Mouse (Mus musculus) heart, embryonic 13.5 days (tissue): ENCODE measurements around the gene Pth1r. TPM values are rescaled to one million over a fixed set of nuclear protein-coding genes. Genes with fewer than 3 reads are reported as not detected.

Experiments
- ATAC-seq: fragments of 200-750 bp; cut with Nextera tagmentation; 2 replicates; pipeline ENCODE4 v1.8.0; 2017; ENCODE audit warnings: moderate TSS enrichment; ENCODE audit not compliant: insufficient number of reproducible peaks, low FRiP score, low TSS enrichment; ENCODE audit errors: extremely low read depth
- H3K27ac ChIP-seq: fragments of 300-500 bp; sonication (generic); replicated peaks from 2 replicates; pipeline ENCODE4 v1.5.1; 2015; ENCODE audit warnings: moderate library complexity, mild to moderate bottlenecking, inconsistent platforms
- H3K27me3 ChIP-seq: fragments of 300-500 bp; sonication (generic); replicated peaks from 2 replicates; pipeline ENCODE4 v1.6.1; 2015; ENCODE audit warnings: mild to moderate bottlenecking, inconsistent platforms
- H3K36me3 ChIP-seq: fragments of 300-500 bp; sonication (generic); 2 replicates; pipeline ENCODE4 v1.6.1; 2015; ENCODE audit warnings: mild to moderate bottlenecking, inconsistent platforms
- H3K4me1 ChIP-seq: fragments of 300-500 bp; sonication (generic); 2 replicates; pipeline ENCODE4 v1.6.1; 2015; ENCODE audit warnings: inconsistent platforms
- H3K4me2 ChIP-seq: fragments of 300-500 bp; sonication (generic); 2 replicates; pipeline ENCODE4 v1.6.1; 2015; ENCODE audit warnings: inconsistent platforms, mild to moderate bottlenecking, moderate library complexity
- H3K4me3 ChIP-seq: fragments of 300-500 bp; sonication (generic); 2 replicates; pipeline ENCODE4 v1.5.1; 2015; ENCODE audit warnings: moderate library complexity, mild to moderate bottlenecking, inconsistent platforms
- H3K9ac ChIP-seq: fragments of 300-500 bp; sonication (generic); 2 replicates; pipeline ENCODE4 v1.6.1; 2015; ENCODE audit warnings: inconsistent platforms, mild to moderate bottlenecking, moderate library complexity
- H3K9me3 ChIP-seq: fragments of 300-500 bp; sonication (generic); 2 replicates; pipeline ENCODE4 v1.6.1; 2016; ENCODE audit warnings: inconsistent platforms
- WGBS: fragments of 180-500 bp; shearing (Covaris S2); methylation state at CpG from one replicate; pipeline ENCODE4 v1.1.7; 2015; ENCODE audit warnings: mixed read lengths; 5-methylcytosine and 5-hydroxymethylcytosine counted together
- polyA plus RNA-seq: library from polyadenylated mRNA; unstranded; fragments of >200 nt; fragmentation: Nextera tagmentation; extraction: Ambion mirVana; gene quantifications from 2 replicates; pipeline ENCODE4 v1.2.1, GENCODE M21; 2015

Pth1r gene
- polyA plus RNA-seq, 1 experiment from 2014 or later = 31.2 TPM

DNA sequence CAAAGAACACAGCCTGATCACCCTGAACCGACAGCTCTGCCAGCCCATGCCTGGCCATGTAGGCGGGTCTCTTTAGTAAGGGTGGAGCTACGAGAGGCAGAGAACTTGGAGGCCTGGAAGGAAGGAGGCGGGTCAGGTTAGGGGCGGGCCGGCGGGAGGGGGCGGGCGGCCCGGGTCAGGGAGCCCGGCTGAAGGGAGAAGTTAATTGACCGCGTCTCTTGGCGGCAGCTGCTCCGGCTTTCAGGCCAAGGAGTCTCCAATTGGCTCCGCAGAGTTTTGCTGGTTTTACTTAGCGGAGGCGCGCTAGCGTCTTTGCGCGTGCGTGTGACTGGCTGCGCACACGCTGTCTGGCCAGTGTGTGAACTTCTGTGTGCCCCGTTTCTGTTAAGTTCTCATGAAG, 14.3 kb downstream of the Pth1r start:
- Histone ChIP-seq H3K9me3 (no peaks in the 10 kb centered on the region), H3K36me3 (peaks cover 21% of the 10 kb centered on the region), H3K4me3 (peak overlapping the region; percentile 54), H3K4me1 (peaks cover 73% of the 10 kb centered on the region), H3K9ac (peak overlapping the region; percentile 72), H3K27ac (peak overlapping the region; percentile 33), H3K4me2 (peak overlapping the region; percentile 72), H3K27me3 (peaks cover 11% of the 10 kb centered on the region)
- under 1% methylated on average over 26 of the region's 26 CpGs for WGBS
- ATAC-seq = peak; percentile 72; the same call in 1 of the 2 replicates

- peak overlapping the region; percentile 33; the same call in 1 of the 2 replicates for H3K27ac ChIP-seq
- no peak overlapping the region; the same call in 1 of the 2 replicates for H3K4me3 ChIP-seq
- peak overlapping the region; percentile 72; the same call in 1 of the 2 replicates for H3K9ac ChIP-seq
- H3K4me1 ChIP-seq = peaks cover 70% of the 10 kb centered on the region
- no peak for ATAC-seq
- H3K27me3 ChIP-seq = peaks cover 19% of the 10 kb centered on the region
- peaks cover 28% of the 10 kb centered on the region for H3K36me3 ChIP-seq
- no peaks in the 10 kb centered on the region for H3K9me3 ChIP-seq
- peak overlapping the region; percentile 72 for H3K4me2 ChIP-seq
- WGBS = 33% methylated on average over 4 of the region's 4 CpGs
Observed at GRCm38 (mm10) chr9:110731859-110732258, 15.1 kb downstream of the Pth1r start.

DNA sequence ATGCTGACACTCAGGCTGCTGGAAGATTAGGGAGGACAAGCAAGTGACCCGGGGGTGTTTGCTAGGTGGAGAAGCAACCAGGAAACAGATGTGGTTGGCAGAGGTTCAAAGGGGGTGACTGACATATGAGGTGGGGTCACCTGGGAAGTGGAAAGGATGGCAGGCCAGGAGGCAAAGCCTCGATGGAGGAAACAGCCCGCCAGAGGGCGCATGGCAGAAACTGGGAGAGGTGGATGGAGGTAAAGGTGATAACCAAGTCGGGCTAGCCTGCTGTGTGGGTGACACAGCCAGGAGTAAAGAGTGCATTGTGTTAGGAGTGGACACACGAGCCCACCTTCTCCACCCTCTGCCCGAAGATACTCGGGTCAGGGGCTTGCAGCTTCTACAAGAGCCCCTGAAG, 17.1 kb downstream of the Pth1r start:
- Histone ChIP-seq H3K4me1 (peaks cover 66% of the 10 kb centered on the region), H3K4me2 (no peak overlapping the region), H3K27me3 (peaks cover 16% of the 10 kb centered on the region), H3K4me3 (no peak overlapping the region), H3K36me3 (peaks cover 45% of the 10 kb centered on the region), H3K9me3 (no peaks in the 10 kb centered on the region), H3K9ac (no peak overlapping the region), H3K27ac (no peak overlapping the region)
- 25% methylated on average over 8 of the region's 8 CpGs for WGBS
- no peak for ATAC-seq

GRCm38 (mm10) chr9:110726867-110727266, 20.1 kb downstream of the Pth1r start:
- no peak for ATAC-seq
- peaks cover 38% of the 10 kb centered on the region for H3K4me1 ChIP-seq
- H3K9ac ChIP-seq = no peak overlapping the region
- 52% methylated on average over 30 of the region's 33 CpGs for WGBS
- no peak overlapping the region for H3K27ac ChIP-seq
- H3K4me2 ChIP-seq = no peak overlapping the region
- H3K9me3 ChIP-seq = no peaks in the 10 kb centered on the region
- peaks cover 16% of the 10 kb centered on the region for H3K27me3 ChIP-seq
- H3K4me3 ChIP-seq = no peak overlapping the region
- H3K36me3 ChIP-seq = peaks cover 73% of the 10 kb centered on the region

- no peaks in the 10 kb centered on the region for H3K9me3 ChIP-seq
- H3K4me2 ChIP-seq = no peak overlapping the region
- peaks cover 83% of the 10 kb centered on the region for H3K36me3 ChIP-seq
- 0 out of 2 replicates have a peak overlapping the region, but pooled peaks have one; percentile 5 for H3K27ac ChIP-seq
- ATAC-seq = no peak
- H3K27me3 ChIP-seq = peaks cover 16% of the 10 kb centered on the region
- no peak overlapping the region for H3K4me3 ChIP-seq
- H3K4me1 ChIP-seq = peaks cover 27% of the 10 kb centered on the region
- H3K9ac ChIP-seq = peak overlapping the region; percentile 45; the same call in 1 of the 2 replicates
- WGBS = 26% methylated on average over 9 of the region's 9 CpGs
Observed at GRCm38 (mm10) chr9:110725721-110726135, 21.2 kb downstream of the Pth1r start.

DNA sequence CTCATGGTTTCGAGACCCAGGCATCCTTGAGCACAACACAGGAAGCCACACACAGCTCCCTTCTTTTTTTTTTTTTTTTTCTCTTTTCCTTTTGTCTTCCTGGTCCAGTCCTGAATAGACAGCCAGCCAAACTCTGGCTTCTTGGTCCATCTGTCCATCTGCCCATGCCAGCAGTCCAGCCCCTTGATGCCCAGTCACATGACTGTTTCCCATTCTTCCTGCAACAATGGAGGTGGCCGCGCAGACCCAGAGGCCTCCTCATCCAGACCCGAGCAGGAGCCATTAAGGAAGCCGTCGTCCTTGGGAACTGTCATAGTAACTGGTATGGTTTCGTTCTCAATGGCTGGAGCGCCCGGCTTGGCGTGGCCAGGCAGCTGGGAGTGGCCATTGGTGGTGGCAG, 24.9 kb downstream of the Pth1r start:
- no peaks in the 10 kb centered on the region for H3K9me3 ChIP-seq
- no peak for ATAC-seq
- H3K27me3 ChIP-seq = peaks cover 4% of the 10 kb centered on the region; the same call in 1 of the 2 replicates
- 89% methylated on average over 10 of the region's 10 CpGs for WGBS
- H3K4me3 ChIP-seq = no peak overlapping the region
- H3K27ac ChIP-seq = no peak overlapping the region
- peaks cover 22% of the 10 kb centered on the region for H3K4me1 ChIP-seq
- no peak overlapping the region for H3K4me2 ChIP-seq
- peaks cover 56% of the 10 kb centered on the region for H3K36me3 ChIP-seq
- no peak overlapping the region for H3K9ac ChIP-seq

DNA sequence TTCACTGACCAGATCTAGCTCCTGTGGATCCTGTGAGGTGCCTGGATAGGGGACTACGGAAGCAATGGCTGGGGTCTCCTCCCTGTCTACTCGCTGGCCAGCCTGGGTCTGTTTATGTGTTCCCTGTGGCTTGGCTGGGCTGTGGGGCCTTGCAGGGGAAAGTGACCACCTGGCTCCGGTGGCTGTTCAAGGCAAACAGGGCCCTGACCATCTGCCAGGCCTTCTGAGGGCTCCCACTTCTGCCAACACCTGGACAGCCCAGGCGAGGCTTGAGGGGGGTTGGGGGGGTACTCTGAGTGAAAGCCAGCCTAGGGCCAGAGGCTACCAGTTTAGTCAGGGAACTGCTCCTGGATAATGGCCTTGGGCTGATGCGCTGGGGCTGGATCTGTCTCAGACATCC, 27.0 kb downstream of the Pth1r start:
- WGBS = 64% methylated on average over 5 of the region's 5 CpGs
- Histone ChIP-seq H3K4me2 (no peak overlapping the region), H3K4me1 (peaks cover 4% of the 10 kb centered on the region; the same call in 1 of the 2 replicates), H3K27me3 (no peaks in the 10 kb centered on the region), H3K9me3 (no peaks in the 10 kb centered on the region), H3K4me3 (no peak overlapping the region), H3K9ac (peak overlapping the region; percentile 44), H3K27ac (no peak overlapping the region), H3K36me3 (peaks cover 46% of the 10 kb centered on the region)
- ATAC-seq = no peak

DNA sequence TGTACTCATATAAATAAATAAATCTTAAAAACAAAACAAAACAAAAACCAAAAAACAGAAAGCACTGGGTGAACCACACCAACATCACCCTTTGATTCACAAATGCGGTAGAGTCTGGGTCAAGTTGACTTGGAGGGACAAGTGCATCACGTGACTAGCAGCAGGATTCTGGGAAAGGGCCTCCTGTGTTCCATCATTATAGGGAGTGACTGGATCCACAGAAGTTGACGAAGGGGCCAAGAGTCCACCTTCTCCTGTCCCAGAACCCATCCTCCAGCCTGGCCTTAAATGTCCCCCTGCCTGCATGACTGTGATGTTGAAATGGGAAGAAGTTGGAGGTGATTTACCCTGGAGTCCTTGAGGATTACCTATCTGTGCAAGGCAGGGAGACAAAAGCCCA, 28.1 kb downstream of the Pth1r start:
- Histone ChIP-seq H3K27me3 (no peaks in the 10 kb centered on the region), H3K27ac (no peak overlapping the region), H3K4me3 (no peak overlapping the region), H3K9me3 (no peaks in the 10 kb centered on the region), H3K36me3 (peaks cover 46% of the 10 kb centered on the region), H3K4me2 (no peak overlapping the region), H3K9ac (no peak overlapping the region), H3K4me1 (peaks cover 4% of the 10 kb centered on the region; the same call in 1 of the 2 replicates)
- WGBS = 69% methylated on average over 3 of the region's 3 CpGs
- ATAC-seq = no peak

GRCm38 (mm10) chr9:110718071-110718470, 28.9 kb downstream of the Pth1r start:
- peaks cover 4% of the 10 kb centered on the region; the same call in 1 of the 2 replicates for H3K4me1 ChIP-seq
- no peak overlapping the region for H3K4me3 ChIP-seq
- H3K9me3 ChIP-seq = no peaks in the 10 kb centered on the region
- H3K27ac ChIP-seq = no peak overlapping the region
- H3K36me3 ChIP-seq = peaks cover 46% of the 10 kb centered on the region
- H3K27me3 ChIP-seq = no peaks in the 10 kb centered on the region
- 91% methylated on average over 6 of the region's 6 CpGs for WGBS
- no peak overlapping the region for H3K9ac ChIP-seq
- ATAC-seq = no peak
- no peak overlapping the region for H3K4me2 ChIP-seq

GRCm38 (mm10) chr9:110716775-110717174, 30.2 kb downstream of the Pth1r start:
- Histone ChIP-seq H3K27ac (no peak overlapping the region), H3K9ac (no peak overlapping the region), H3K4me3 (no peak overlapping the region), H3K4me2 (no peak overlapping the region), H3K36me3 (peaks cover 47% of the 10 kb centered on the region), H3K9me3 (no peaks in the 10 kb centered on the region), H3K4me1 (peaks cover 4% of the 10 kb centered on the region; the same call in 1 of the 2 replicates), H3K27me3 (no peaks in the 10 kb centered on the region)
- no peak; the same call in 1 of the 2 replicates for ATAC-seq
- WGBS = 23% methylated on average over 4 of the region's 4 CpGs

DNA sequence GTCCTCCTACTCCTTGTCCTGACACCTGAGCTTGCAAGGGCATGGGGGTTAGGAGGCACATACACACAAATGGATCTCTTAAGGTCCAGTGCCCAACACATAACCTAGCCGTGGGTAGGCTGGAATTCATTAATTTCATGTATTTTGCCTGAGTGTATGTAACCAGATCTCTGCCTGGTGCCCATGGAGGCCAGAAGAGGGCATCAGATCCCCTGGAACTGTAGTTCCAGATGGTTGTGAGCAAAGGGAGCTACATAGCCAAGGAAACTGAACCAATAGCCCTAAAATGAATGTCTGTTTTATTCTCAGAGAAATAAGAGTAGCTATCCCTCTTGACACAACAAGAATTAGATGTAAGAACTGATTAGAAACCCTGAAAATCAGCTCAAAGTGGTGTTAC, 31.5 kb downstream of the Pth1r start:
- Histone ChIP-seq H3K9me3 (no peaks in the 10 kb centered on the region), H3K27ac (no peak overlapping the region), H3K9ac (no peak overlapping the region), H3K36me3 (peaks cover 52% of the 10 kb centered on the region), H3K4me3 (no peak overlapping the region), H3K4me2 (no peak overlapping the region), H3K4me1 (peaks cover 4% of the 10 kb centered on the region; the same call in 1 of the 2 replicates), H3K27me3 (no peaks in the 10 kb centered on the region)
- WGBS = 61% methylated on average over 1 of the region's 1 CpGs
- no peak for ATAC-seq

DNA sequence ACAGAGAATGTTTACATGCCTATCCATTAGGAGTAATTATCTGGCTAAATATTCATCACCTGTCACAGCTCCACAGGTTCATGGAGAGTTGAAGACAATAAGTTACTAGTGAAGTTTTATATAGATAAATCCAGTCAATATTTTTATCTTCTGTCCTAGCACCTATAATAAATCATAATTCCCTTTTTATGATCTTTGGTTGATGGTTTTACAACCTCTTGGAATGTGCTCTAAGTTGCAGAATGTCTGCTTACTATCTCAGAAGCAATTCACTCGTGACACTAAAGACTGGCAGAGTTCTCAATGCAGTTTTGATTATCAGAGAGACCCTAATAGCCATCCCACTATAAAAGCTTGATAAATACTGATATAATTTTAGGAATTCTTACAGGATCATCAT, 33.6 kb downstream of the Pth1r start:
- H3K4me1 ChIP-seq = peaks cover 10% of the 10 kb centered on the region
- H3K27ac ChIP-seq = no peak overlapping the region
- no peaks in the 10 kb centered on the region for H3K9me3 ChIP-seq
- WGBS = 61% methylated on average over 1 of the region's 1 CpGs
- no peaks in the 10 kb centered on the region for H3K27me3 ChIP-seq
- H3K4me2 ChIP-seq = no peak overlapping the region
- H3K4me3 ChIP-seq = no peak overlapping the region
- H3K36me3 ChIP-seq = peaks cover 56% of the 10 kb centered on the region
- ATAC-seq = no peak
- no peak overlapping the region for H3K9ac ChIP-seq
